Mouse (Mus musculus) E14TG2a.4 (cell line): ENCODE measurements around the gene Apobec2.

Source experiments
- CTCF ChIP-seq: conservative IDR thresholded peaks from 2 replicates; pipeline ENCODE4 v1.5.1; 2014; ENCODE audit warnings: low read length
- NANOG ChIP-seq: IDR thresholded peaks from 2 replicates; pipeline ENCODE4 v1.6.1; 2014; ENCODE audit warnings: borderline replicate concordance, low read length, mixed read lengths

DNA sequence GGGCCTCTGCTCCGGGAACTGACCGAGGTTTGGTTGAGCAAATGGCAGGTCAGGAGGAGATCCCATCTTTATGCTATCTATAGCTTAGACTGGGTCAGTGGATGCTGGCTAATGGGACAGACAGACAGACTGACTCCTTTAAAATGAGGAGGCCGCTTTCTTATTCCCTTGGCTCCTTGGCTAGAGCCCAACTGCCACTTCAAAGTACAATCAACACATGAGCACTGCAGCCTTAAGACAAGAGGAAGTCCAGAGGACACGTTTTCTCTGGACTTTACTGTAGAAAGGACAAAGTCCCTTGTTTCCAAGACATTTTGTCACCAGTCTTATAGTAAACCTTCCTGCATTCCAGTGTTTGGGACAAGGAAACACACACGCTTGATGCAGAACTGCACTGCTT lies 41.3 kb downstream of the Apobec2 start:
- no peak for TF ChIP-seq CTCF
- TF ChIP-seq NANOG, result no peak
